Comparison of ENCODE assay signal across 8 mouse cellular contexts in the genomic region with DNA sequence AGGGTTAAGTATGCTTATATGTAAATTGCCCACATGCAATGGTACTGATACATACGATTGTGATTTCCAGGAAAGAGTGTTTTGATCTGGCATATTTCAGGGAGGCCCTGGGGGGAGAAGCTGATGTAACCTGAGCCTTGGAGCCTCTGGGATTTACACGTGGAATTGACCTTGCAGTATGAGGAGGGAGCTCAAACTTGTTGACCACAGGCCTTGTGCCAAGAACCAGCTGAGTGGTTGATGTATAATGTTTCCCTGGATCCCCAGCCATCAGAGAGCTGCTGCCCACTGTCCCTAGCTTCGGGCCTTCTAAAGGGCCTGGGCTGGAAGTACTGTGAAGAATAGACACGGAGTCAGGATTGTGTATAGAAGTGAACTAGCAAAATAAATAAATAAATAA. TPM values are rescaled to one million over a fixed set of nuclear protein-coding genes. Genes with fewer than 3 reads are reported as not detected.
DNase-seq lines count a peak whose midpoint lies in the region; ATAC-seq lines count a peak whose summit lies in the region.

No protein-coding gene starts in this region.

- no peaks in the 10 kb centered on the region for H3K9me3 ChIP-seq in heart, embryonic 16.5 days (replicated peaks; ENCODE audit: control insufficient read depth, low read length)
- no peaks in the 10 kb centered on the region for H3K9me3 ChIP-seq in embryonic facial prominence, embryonic 15.5 days (replicated peaks)
- H3K9me3 ChIP-seq in kidney, embryonic 16.5 days (ENCODE audit: low read length): no peaks in the 10 kb centered on the region
- no peaks in the 10 kb centered on the region for H3K9me3 ChIP-seq in midbrain, embryonic 12.5 days

- 49% methylated on average over 4 of the region's 4 CpGs for WGBS in heart, embryonic 16.5 days
- 43% methylated on average over 4 of the region's 4 CpGs for WGBS in embryonic facial prominence, embryonic 15.5 days
- WGBS in kidney, embryonic 16.5 days: 45% methylated on average over 4 of the region's 4 CpGs
- WGBS in midbrain, embryonic 12.5 days: 65% methylated on average over 4 of the region's 4 CpGs

- peak overlapping the region; percentile 93 for H3K4me3 ChIP-seq in heart, embryonic 16.5 days (ENCODE audit: low read length)
- peak overlapping the region; percentile 73 for H3K4me3 ChIP-seq in embryonic facial prominence, embryonic 15.5 days (replicated peaks)
- peak overlapping the region; percentile 81 for H3K4me3 ChIP-seq in kidney, embryonic 16.5 days (ENCODE audit: low read length)
- peak overlapping the region; percentile 78 for H3K4me3 ChIP-seq in midbrain, embryonic 12.5 days

- H3K27me3 ChIP-seq in heart, embryonic 16.5 days (ENCODE audit: control insufficient read depth, insufficient read depth, low read length): no peaks in the 10 kb centered on the region
- H3K27me3 ChIP-seq in embryonic facial prominence, embryonic 15.5 days: no peaks in the 10 kb centered on the region
- H3K27me3 ChIP-seq in kidney, embryonic 16.5 days (ENCODE audit: insufficient read depth, low read length): no peaks in the 10 kb centered on the region
- H3K27me3 ChIP-seq in midbrain, embryonic 12.5 days: no peaks in the 10 kb centered on the region

- intact Hi-C loops in heart, postnatal 10 days (cut with DNase I): no loop called here

- peak overlapping the region; percentile 84 for H3K4me2 ChIP-seq in heart, embryonic 16.5 days (ENCODE audit: low read depth, low read length)
- peak overlapping the region; percentile 55 for H3K4me2 ChIP-seq in embryonic facial prominence, embryonic 15.5 days (replicated peaks)
- peak overlapping the region; percentile 63 for H3K4me2 ChIP-seq in kidney, embryonic 16.5 days (replicated peaks; ENCODE audit: low read depth, low read length)
- H3K4me2 ChIP-seq in midbrain, embryonic 12.5 days (replicated peaks): peak overlapping the region; percentile 79

- H3K9ac ChIP-seq in heart, embryonic 16.5 days (ENCODE audit: low read length): peak overlapping the region; percentile 87; the same call in 1 of the 2 replicates
- no peak overlapping the region for H3K9ac ChIP-seq in embryonic facial prominence, embryonic 15.5 days
- H3K9ac ChIP-seq in kidney, embryonic 16.5 days (replicated peaks; ENCODE audit: low read length): peak overlapping the region; percentile 78
- H3K9ac ChIP-seq in midbrain, embryonic 12.5 days (replicated peaks): no peak overlapping the region

- ATAC-seq in heart, embryonic 16.5 days (replicated peaks; ENCODE audit: extremely low read depth, insufficient read depth, low FRiP score): no peak
- no peak for ATAC-seq in embryonic facial prominence, embryonic 15.5 days (ENCODE audit: insufficient number of reproducible peaks, low FRiP score, low TSS enrichment, low read depth)
- no peak for ATAC-seq in kidney, embryonic 16.5 days (ENCODE audit: low FRiP score, low TSS enrichment)
- no peak for ATAC-seq in midbrain, embryonic 12.5 days (ENCODE audit: low FRiP score, low read depth)
- ATAC-seq in megakaryocyte progenitor cell, adult 5-6 weeks (replicated peaks; ENCODE audit: poor library complexity): no peak

- no peaks in the 10 kb centered on the region for H3K36me3 ChIP-seq in heart, embryonic 16.5 days (ENCODE audit: control insufficient read depth, insufficient read depth)
- no peaks in the 10 kb centered on the region for H3K36me3 ChIP-seq in embryonic facial prominence, embryonic 15.5 days
- H3K36me3 ChIP-seq in kidney, embryonic 16.5 days (ENCODE audit: insufficient read depth, low read length): no peaks in the 10 kb centered on the region
- no peaks in the 10 kb centered on the region for H3K36me3 ChIP-seq in midbrain, embryonic 12.5 days

- no peak for DNase-seq in heart, postnatal 10 days
- no peak for DNase-seq in right cerebral cortex, postnatal 10 days (ENCODE audit: low spot score in 2 of 2)
- DNase-seq in thymus, postnatal 36 days: no peak

- peaks cover 11% of the 10 kb centered on the region for H3K4me1 ChIP-seq in heart, embryonic 16.5 days (ENCODE audit: control insufficient read depth, insufficient read depth, low read length)
- peaks cover 8% of the 10 kb centered on the region for H3K4me1 ChIP-seq in embryonic facial prominence, embryonic 15.5 days
- peaks cover 7% of the 10 kb centered on the region for H3K4me1 ChIP-seq in kidney, embryonic 16.5 days (ENCODE audit: insufficient read depth, low read length)
- peaks cover 8% of the 10 kb centered on the region for H3K4me1 ChIP-seq in midbrain, embryonic 12.5 days

- H3K27ac ChIP-seq in heart, embryonic 16.5 days (ENCODE audit: low read length): no peak overlapping the region
- H3K27ac ChIP-seq in embryonic facial prominence, embryonic 15.5 days (replicated peaks): no peak overlapping the region
- H3K27ac ChIP-seq in kidney, embryonic 16.5 days (ENCODE audit: low read length): no peak overlapping the region
- H3K27ac ChIP-seq in midbrain, embryonic 12.5 days (replicated peaks): no peak overlapping the region

RNA-seq across cellular contexts. Expression of a gene that starts 1.0 kb away (rescaled TPM):
- polyA plus RNA-seq in heart, embryonic 16.5 days (2015; fragmentation: Nextera tagmentation; extraction: Ambion mirVana): 22.7 and 24.7 TPM in 2 replicates
- total RNA-seq in heart, postnatal 10 days (2021): 10 to 100 TPM; 26.2 to 30.2 TPM
- polyA plus RNA-seq in embryonic facial prominence, embryonic 15.5 days (2015; fragmentation: Nextera tagmentation; extraction: Ambion mirVana): 33.1 and 33.2 TPM in 2 replicates
- polyA plus RNA-seq in kidney, embryonic 16.5 days (2015; fragmentation: Nextera tagmentation; extraction: Ambion mirVana): 29.9 and 31.0 TPM in 2 replicates
- polyA plus RNA-seq in midbrain, embryonic 12.5 days (2016; fragmentation: Nextera tagmentation; extraction: Ambion mirVana): 28.0 and 30.1 TPM in 2 replicates
- total RNA-seq in megakaryocyte progenitor cell, adult 5-6 weeks (2015): 13.3 and 16.9 TPM in 2 replicates
- total RNA-seq in megakaryocyte progenitor cell, adult 5-6 weeks (2017): 48.3 and 55.5 TPM in 2 replicates

RNA-seq across cellular contexts. Expression of a gene that starts 12.1 kb away (rescaled TPM):
- polyA plus RNA-seq in heart, embryonic 16.5 days (2015; fragmentation: Nextera tagmentation; extraction: Ambion mirVana): 9.2 and 12.4 TPM in 2 replicates
- 1 to 10 TPM; 6.1 to 7.0 TPM for total RNA-seq in heart, postnatal 10 days (2021)
- 14.5 and 15.5 TPM in 2 replicates for polyA plus RNA-seq in embryonic facial prominence, embryonic 15.5 days (2015; fragmentation: Nextera tagmentation; extraction: Ambion mirVana)
- 11.8 and 15.2 TPM in 2 replicates for polyA plus RNA-seq in kidney, embryonic 16.5 days (2015; fragmentation: Nextera tagmentation; extraction: Ambion mirVana)
- polyA plus RNA-seq in midbrain, embryonic 12.5 days (2016; fragmentation: Nextera tagmentation; extraction: Ambion mirVana): 4.6 and 6.3 TPM in 2 replicates
- 2.3 and 3.9 TPM in 2 replicates for total RNA-seq in megakaryocyte progenitor cell, adult 5-6 weeks (2015)
- 4.4 and 7.2 TPM in 2 replicates for total RNA-seq in megakaryocyte progenitor cell, adult 5-6 weeks (2017)

RNA-seq across cellular contexts. Expression of a gene that starts 44.2 kb away (rescaled TPM):
- not detected in 2 replicates for polyA plus RNA-seq in heart, embryonic 16.5 days (2015; fragmentation: Nextera tagmentation; extraction: Ambion mirVana)
- total RNA-seq in heart, postnatal 10 days (2021): not detected
- polyA plus RNA-seq in embryonic facial prominence, embryonic 15.5 days (2015; fragmentation: Nextera tagmentation; extraction: Ambion mirVana): not detected in 2 replicates
- 0.07 TPM in 1 of 2 replicates, not detected in the other for polyA plus RNA-seq in kidney, embryonic 16.5 days (2015; fragmentation: Nextera tagmentation; extraction: Ambion mirVana)
- not detected in 2 replicates for polyA plus RNA-seq in midbrain, embryonic 12.5 days (2016; fragmentation: Nextera tagmentation; extraction: Ambion mirVana)
- total RNA-seq in megakaryocyte progenitor cell, adult 5-6 weeks (2015): 0.12 TPM in 1 of 2 replicates, not detected in the other
- 0.24 TPM in 1 of 2 replicates, not detected in the other for total RNA-seq in megakaryocyte progenitor cell, adult 5-6 weeks (2017)

RNA-seq across cellular contexts. Expression of a gene that starts 50.5 kb away (rescaled TPM):
- polyA plus RNA-seq in heart, embryonic 16.5 days (2015; fragmentation: Nextera tagmentation; extraction: Ambion mirVana): not detected in 2 replicates
- not detected for total RNA-seq in heart, postnatal 10 days (2021)
- polyA plus RNA-seq in embryonic facial prominence, embryonic 15.5 days (2015; fragmentation: Nextera tagmentation; extraction: Ambion mirVana): 0.23 TPM in 1 of 2 replicates, not detected in the other
- polyA plus RNA-seq in kidney, embryonic 16.5 days (2015; fragmentation: Nextera tagmentation; extraction: Ambion mirVana): 0.10 TPM in 1 of 2 replicates, not detected in the other
- 0.42 and 0.50 TPM in 2 replicates for polyA plus RNA-seq in midbrain, embryonic 12.5 days (2016; fragmentation: Nextera tagmentation; extraction: Ambion mirVana)
- not detected in 2 replicates for total RNA-seq in megakaryocyte progenitor cell, adult 5-6 weeks (2015)
- not detected in 2 replicates for total RNA-seq in megakaryocyte progenitor cell, adult 5-6 weeks (2017)

RNA-seq across cellular contexts. Expression of a gene that starts 55.3 kb away (rescaled TPM):
- polyA plus RNA-seq in heart, embryonic 16.5 days (2015; fragmentation: Nextera tagmentation; extraction: Ambion mirVana): 65.5 and 69.9 TPM in 2 replicates
- 10 to 100 TPM; 53.1 to 54.6 TPM for total RNA-seq in heart, postnatal 10 days (2021)
- 49.6 and 51.1 TPM in 2 replicates for polyA plus RNA-seq in embryonic facial prominence, embryonic 15.5 days (2015; fragmentation: Nextera tagmentation; extraction: Ambion mirVana)
- 58.0 and 59.7 TPM in 2 replicates for polyA plus RNA-seq in kidney, embryonic 16.5 days (2015; fragmentation: Nextera tagmentation; extraction: Ambion mirVana)
- 41.3 and 44.2 TPM in 2 replicates for polyA plus RNA-seq in midbrain, embryonic 12.5 days (2016; fragmentation: Nextera tagmentation; extraction: Ambion mirVana)
- total RNA-seq in megakaryocyte progenitor cell, adult 5-6 weeks (2015): 32.1 and 33.7 TPM in 2 replicates
- total RNA-seq in megakaryocyte progenitor cell, adult 5-6 weeks (2017): 11.5 and 21.2 TPM in 2 replicates

Comparison
In these comparisons a context has a peak if more than half of its experiments do, and no peak if none do; other contexts are left out.
1. H3K9ac ChIP-seq: peak in heart, embryonic 16.5 days (single experiment) and kidney, embryonic 16.5 days (single experiment); none in embryonic facial prominence, embryonic 15.5 days (single experiment) and midbrain, embryonic 12.5 days (single experiment).
2. Peak in every context shown above with its lines, with median percentiles within 50 percentile points of each other: H3K4me2 ChIP-seq and H3K4me3 ChIP-seq.